Mouse (Mus musculus) heart, postnatal 14 days (tissue): Measurements from ENCODE around the gene Limk1. TPM values are rescaled to one million over a fixed set of nuclear protein-coding genes. Genes with fewer than 3 reads are reported as not detected.
"Not testable (repeated sequence)": the region's sequence is repeated elsewhere in the genome, so short reads cannot be mapped to it uniquely, and the experiment has no call there.

Experiments
- DNase-seq, 2 experiments: peaks; one replicate each; pipeline ENCODE4 v3.0.0; 2021 to 2022
- intact Hi-C: fragments of 180-260 bp; cut with DNase I; formaldehyde crosslinking; loops from one replicate; pipeline ENCODE4 v1.15.1; 2025
- total RNA-seq, 2 experiments: library from RNA; stranded (reverse); gene quantifications; 2 replicates each; pipeline ENCODE4 v1.2.3; 2021

Limk1 gene
- total RNA-seq, 2 experiments from 2014 or later = 7.3 to 8.1 TPM

DNA sequence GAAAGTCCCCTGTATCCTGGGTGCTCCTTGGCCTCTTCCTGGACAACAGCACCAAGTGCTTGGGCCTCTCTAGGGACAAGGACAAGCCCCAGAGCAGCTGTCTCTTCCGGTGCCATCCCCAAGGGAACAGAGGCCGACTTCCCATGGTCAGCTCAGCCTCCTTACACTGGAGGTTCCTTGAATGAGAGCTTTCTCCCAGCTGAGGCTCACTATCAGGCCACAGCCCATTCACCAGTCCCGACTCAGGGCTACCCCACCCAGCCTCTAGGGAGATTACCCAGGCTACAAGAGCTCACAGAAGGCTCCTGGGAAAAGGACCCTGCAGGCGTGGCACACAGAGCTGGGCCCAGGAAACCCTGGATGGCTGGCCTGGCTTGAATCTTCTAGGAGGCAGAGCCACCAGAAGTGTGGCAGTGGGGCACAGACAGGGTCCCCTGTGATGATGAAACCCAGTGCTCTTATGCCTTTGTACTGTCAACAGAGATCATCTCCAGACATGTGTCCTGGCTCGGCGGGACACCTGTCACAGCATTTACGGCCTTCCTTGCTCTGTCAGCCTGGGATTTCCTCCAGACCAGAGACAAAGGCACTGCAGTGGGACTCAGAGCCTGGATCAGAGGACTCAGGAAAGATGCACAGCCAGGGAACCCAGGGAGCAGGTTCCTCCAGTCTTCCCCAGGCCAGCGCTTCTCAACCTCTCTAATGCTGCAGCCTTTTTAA, 9.4 kb downstream of the Limk1 start:
- peak; percentile 29 to 50 for DNase-seq
- intact Hi-C loops = no loop called here

DNA sequence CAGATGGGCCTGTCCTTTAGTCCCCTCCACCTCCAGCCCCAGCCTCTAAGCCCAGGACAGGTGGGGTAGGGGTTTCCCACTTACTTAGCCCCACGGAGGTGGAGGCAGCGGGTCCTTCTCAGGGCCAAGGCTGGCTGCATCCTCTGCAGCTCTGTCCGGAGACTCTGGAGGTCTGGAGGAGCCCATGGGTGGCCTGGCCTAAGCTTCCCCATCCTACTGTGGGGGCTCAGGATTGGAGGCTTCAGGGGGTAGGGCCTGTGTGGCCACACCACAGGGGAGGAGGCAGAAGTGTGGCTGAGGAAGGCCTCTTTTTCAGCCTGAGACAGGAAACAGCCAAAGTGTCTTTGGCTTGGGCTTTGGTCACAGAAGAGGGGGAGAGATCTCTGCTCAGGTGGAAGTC, 10.4 kb downstream of the Limk1 start:
- intact Hi-C loops = no loop called here
- peak; percentile 54 to 59 for DNase-seq

- intact Hi-C loops = no loop called here
- no peak for DNase-seq
Measured at GRCm38 (mm10) chr5:134677491-134677890, 10.9 kb downstream of the Limk1 start.

GRCm38 (mm10) chr5:134675956-134676759, 12.2 kb downstream of the Limk1 start:
- DNase-seq = peak; percentile 86
- intact Hi-C loops = no loop called here

- intact Hi-C loops = no loop called here
Measured at GRCm38 (mm10) chr5:134674977-134675376, 13.4 kb downstream of the Limk1 start.

GRCm38 (mm10) chr5:134672611-134673010, 15.8 kb downstream of the Limk1 start:
- intact Hi-C loops = no loop called here
- DNase-seq = no peak

More at GRCm38 (mm10) chr5:134674977-134675376, 13.4 kb downstream of the Limk1 start:
- DNase-seq = no peak

GRCm38 (mm10) chr5:134672198-134672516, 16.2 kb downstream of the Limk1 start:
- intact Hi-C loops = no loop called here
- DNase-seq = no peak

DNA sequence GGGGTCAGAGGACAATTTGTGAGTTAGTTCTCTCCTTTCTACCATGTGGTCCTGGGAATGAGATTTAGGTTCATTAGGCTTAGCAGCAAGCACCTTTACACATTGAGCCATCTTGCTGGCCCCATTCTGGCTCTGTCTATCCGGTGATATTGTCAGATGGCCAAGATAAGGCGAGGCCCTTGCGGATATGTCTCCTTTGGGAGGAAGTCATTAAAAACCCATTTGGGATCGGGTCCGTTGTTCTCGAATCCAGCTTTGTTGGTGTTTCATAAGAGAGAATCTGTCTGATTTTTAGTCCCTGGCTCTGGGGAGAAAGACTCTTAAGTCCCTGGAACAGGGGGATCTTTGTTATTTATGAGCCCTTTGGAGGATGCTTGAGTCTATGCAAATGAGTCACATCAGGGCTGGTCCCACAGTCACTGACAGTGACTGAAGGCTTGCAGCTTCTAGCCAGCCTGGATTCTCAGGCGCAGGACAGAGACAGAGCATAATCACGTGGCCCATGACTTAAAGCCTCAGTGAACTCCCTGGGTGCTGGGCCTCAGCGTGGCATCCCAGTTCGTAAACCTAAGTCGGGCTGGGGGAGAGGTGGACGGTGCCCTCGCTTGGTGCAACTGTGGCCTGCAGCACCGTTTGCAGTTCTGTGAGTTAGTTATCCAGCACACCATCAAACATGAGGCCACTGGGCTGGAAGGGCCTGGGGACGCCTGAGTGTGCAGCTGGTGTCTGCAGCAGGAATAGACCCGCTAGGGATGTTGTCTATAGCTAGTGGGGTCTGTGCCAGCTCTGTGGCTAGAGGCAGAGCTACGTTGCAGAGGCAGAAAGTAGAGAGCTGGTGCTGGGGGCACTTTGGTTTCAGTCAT, 16.8 kb downstream of the Limk1 start:
- intact Hi-C loops = no loop called here
- no peak for DNase-seq

- intact Hi-C loops = loop anchor here (5.0 kb wide), 1 partner anchor 33 kb away; no protein-coding TSS in a partner anchor
- no peak for DNase-seq
Measured at GRCm38 (mm10) chr5:134669001-134669708, 19.2 kb downstream of the Limk1 start.

DNA sequence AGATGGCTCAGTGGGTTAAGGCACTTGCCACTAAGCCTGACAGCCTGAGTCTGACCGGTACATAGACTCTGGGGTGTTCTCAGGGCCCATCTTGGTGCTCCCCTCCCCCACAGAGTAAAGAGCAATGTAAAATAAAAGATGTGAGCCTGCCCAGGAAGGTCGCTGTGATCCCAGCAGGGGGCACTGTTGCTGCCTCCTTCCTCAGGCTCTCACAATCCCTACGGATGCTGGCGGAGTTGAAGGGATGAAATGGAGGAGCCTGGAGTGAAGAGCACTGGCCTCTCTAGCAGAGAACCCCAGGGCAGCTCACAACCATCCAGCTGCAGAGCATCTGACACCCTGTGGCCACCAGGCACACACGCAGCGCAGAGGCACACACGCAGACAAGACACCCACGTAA, 19.9 kb downstream of the Limk1 start:
- intact Hi-C loops = loop anchor here (5.0 kb wide), 1 partner anchor 34 kb away; no protein-coding TSS in a partner anchor
- DNase-seq = peak; percentile 43

DNA sequence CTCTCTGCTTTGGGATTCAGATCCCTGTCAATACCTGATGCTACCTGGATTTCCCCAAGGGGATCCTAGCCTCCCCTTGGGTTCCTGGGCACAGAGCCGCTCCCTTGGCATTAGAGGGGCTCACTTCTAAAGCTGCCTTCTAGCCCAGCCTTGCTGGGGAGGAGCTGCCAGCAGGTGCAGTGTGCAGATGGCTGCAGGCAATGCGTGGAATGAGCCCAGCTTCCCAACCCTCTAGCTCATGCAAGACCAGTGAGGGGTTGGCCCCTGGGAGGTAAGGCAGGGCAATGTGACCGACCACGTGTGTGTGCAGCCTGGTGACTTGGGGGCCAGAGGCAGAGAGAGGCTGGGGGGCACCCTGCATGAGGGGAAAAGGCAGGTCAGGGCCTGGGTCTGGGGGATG, 31.7 kb downstream of the Limk1 start:
- no peak for DNase-seq
- intact Hi-C loops = no loop called here

DNA sequence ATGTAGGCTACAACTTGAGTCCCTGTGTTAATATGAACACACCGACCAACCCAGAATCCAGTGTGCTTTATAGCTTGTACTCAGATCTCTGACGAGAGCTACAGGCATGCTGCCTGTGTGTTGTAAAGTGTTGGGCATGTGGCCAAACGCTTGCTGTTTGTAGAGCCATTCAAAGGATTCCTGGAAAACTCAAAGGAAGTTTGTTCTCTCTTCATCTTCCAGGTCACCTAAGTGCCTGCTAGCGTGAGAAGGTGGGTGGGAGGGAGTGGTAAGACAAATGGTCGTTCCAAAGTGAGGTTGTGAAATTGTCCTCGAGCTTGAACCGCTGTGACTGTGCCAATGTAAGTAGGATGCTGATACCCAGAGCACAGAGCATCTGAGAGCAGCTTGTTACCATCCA, 36.4 kb downstream of the Limk1 start:
- intact Hi-C loops = loop anchor here (5.0 kb wide), 1 partner anchor 250 kb away; no protein-coding TSS in a partner anchor
- peak in 1 of 2 experiments; percentile 34 for DNase-seq

DNA sequence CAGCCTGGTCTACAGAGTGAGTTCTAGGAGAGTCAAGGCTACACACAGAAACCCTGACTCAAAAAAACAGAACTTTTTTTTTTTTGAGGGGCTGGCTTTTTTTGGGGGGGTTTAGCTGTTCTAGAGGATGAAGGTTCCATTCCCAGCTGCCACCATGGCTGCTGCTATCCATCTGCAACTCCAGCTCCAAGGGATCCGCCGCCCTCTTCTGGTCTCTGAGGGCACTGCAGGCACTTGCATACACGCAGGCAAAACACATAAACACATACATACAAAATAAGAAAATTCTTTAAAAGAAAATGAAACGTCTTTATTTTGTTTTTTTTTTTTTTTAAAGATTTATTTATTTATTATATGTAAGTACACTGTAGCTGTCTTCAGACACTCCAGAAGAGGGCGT, 37.5 kb downstream of the Limk1 start:
- intact Hi-C loops = loop anchor here (5.0 kb wide), 1 partner anchor 251 kb away; no protein-coding TSS in a partner anchor
- peak; percentile 62 to 73 for DNase-seq

GRCm38 (mm10) chr5:134648976-134649375, 39.4 kb downstream of the Limk1 start:
- intact Hi-C loops = not testable (repeated sequence)

DNA sequence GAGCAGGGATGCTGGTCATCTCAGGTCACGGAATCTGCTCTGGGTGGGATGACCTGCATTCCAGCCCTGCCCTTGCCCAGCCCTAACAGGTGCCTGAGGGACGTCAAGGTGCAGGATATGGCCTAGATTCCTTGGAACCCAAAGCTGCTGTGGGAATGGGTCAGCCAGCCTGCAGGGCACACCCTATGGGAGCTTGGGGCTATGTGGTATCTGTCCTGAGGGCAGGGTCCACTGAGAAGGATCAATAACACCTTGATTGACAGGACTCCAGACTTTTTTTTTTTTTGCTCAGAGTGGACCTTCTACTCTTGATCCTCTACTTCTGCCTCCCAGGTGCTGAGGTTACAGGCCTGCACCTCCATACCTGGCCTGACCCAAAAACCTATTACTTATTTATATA, 41.0 kb downstream of the Limk1 start:
- intact Hi-C loops = no loop called here

More at GRCm38 (mm10) chr5:134648976-134649375, 39.4 kb downstream of the Limk1 start:
- DNase-seq = peak in 1 of 2 experiments; percentile 20

DNA sequence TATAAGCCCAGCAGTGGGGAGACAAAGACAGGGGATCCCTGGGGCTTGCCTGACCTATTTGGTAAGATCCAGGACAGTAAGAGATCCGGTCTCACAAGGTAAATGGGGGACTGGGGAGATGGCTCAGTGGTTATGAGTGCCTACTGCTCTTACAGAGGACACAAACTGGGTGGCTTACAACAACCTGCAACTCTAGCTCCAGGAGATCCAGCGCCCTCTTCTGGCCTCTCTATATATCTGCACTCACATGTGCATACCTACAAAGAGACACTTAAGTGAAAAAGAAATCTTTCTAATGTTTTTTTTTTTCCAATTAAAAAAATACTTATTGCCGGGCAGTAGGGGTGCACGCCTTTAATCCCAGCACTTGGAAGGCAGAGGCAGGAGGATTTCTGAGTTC, 41.9 kb downstream of the Limk1 start:
- intact Hi-C loops = no loop called here
- DNase-seq = no peak

More for the DNA sequence above, 41.0 kb downstream of the Limk1 start:
- no peak for DNase-seq

GRCm38 (mm10) chr5:134644643-134645118, 43.7 kb downstream of the Limk1 start:
- intact Hi-C loops = no loop called here
- peak; percentile 33 to 35 for DNase-seq

GRCm38 (mm10) chr5:134644121-134644520, 44.3 kb downstream of the Limk1 start:
- DNase-seq = no peak
- intact Hi-C loops = no loop called here

DNA sequence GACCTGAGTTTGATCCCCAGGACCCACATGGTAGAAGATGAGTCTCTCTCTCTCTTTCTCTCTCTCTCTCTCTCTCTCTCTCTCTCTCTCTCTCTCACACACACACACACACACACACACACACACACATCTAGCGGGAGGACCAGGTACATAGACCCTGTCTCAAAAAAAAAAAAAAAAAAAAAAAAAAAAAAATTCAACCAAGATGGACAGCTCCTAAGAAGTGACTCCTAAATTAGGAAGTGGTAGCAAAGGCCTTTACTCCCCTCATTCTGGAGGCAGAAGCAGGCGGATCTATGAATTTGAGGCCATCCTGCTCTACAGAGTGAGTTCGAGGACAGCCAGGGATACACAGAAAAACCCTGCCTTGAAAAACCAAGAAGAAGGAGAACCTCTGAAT, 48.0 kb downstream of the Limk1 start:
- intact Hi-C loops = no loop called here

DNA sequence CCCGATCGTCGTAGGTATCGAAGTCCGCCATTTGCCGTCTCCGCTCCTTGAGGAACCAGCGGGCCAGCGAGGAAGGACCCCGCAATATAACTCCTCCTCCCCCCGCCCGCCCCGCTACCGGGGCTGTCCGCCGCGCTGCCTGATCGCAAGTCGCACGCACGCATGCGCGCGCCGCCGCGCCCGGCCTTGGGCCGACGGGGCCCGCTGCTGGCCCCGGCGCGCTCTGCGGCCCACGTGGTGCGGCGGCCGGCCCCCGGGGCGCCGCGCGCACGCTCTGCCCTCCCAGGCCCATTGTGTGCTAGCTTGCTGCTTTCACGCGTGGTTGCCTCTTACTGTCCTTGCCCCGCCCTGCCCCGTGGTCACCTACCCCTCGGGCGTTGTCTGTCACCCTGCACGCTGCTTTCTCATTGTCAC, 49.1 kb downstream of the Limk1 start, which contains the start of gene Eif4h:
Gene Eif4h, minus strand, starts transcription at position 222 of the 414 bp plus-strand sequence.
- intact Hi-C loops = loop anchor here (5.0 kb wide), 1 partner anchor 48 kb away; the partner anchor contains the start of gene Limk1
- DNase-seq = peak; percentile 99

More for the DNA sequence above, 48.0 kb downstream of the Limk1 start:
- DNase-seq = no peak
